Mouse (Mus musculus) bone marrow macrophage, adult 2 months (primary cell): ENCODE data around the gene Dnmt3c.

Source experiments
- CTCF ChIP-seq: IDR thresholded peaks from 2 replicates; pipeline ENCODE4 v1.5.1; 2012; ENCODE audit warnings: low read depth, mild to moderate bottlenecking, low read length, moderate library complexity
- POLR2A ChIP-seq: IDR thresholded peaks from 2 replicates; pipeline ENCODE4 v1.6.1; 2012; ENCODE audit warnings: mild to moderate bottlenecking, low read depth, low read length, borderline replicate concordance

DNA sequence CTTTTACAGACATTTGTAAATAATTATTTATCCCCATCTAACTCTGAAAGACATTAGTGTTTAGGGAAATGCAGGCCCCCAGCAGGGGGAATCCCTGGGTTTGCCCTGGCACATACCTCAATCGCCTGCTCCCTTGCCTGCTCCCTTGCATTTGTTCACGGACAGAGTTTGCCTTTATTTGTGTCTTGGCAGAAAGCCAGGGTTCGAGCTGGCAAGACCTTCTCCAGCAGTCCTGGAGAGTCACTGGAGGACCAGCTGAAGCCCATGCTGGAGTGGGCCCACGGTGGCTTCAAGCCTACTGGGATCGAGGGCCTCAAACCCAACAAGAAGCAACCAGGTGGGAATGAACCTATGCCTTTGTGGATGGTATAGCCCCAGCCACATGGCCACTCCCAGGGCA is 26.3 kb upstream of the Dnmt3c start:
- TF ChIP-seq POLR2A (no peak), CTCF (no peak)
